Mouse (Mus musculus): Measurements from ENCODE around the gene Mertk. TPM values are rescaled to one million over a fixed set of nuclear protein-coding genes. Genes with fewer than 3 reads are reported as not detected.

Gene Mertk
- 0.79 to 1.2 TPM (median 0.94 TPM) in 4 replicates for total RNA-seq (2023)

DNA sequence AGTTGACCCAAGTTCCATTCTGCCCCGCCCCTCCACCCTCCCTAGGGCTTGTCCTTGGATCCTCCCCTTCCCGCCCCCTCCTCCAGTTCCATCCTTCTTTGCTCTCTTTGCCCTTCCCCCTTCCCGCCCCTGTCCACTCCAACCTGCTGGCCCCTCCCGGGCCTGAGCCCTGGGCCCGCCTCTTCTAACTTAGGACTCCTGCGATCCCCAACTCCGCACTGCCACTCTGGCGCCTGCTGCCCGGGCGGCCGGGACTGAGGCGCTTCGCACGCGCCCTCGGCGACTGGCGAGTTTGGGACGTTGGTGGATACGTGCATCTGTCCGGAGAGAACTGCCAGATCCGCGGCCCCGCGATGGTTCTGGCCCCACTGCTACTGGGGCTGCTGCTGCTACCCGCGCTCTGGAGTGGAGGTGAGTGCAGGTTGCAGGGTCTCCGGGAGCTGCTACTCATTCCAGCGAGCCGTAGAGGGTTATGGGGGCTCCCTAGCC, at the start of gene Mertk:
Mertk (plus strand) TSS at position 264 of the 489 bp plus-strand sequence.

DNA sequence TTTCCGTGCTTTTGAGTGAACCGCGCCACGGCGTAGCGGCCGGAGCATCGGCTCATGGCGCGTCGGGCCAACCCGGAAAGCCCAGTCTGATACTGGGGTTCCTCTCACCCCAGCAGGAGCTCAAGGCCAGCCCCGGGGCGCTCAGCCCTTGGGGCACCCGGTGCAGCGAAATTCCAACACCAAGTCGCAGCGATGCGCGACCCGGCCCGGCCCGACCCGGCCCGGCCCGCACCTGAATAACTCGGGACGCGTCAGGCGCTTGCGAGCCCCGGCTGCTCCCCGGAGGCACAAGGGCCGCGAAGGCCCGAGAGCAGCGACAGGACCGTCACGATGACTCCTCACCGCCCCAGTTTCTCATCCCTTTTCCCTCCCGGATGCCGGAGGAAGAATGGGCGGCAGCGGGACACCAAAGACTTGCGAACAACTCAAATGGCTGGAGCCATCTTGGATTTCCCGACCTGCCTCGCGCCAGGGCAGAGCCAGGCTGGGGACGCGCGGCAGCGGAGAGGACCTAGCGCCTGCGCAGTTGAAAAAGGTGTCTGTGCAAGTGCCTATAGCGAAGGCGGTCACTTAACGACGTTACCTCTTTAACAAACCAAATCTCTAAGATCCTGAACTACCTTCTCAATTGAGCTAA, 11.7 kb upstream of the Mertk start, which contains the start of gene Anapc1:
Anapc1 (minus strand) TSS at position 471 of the 637 bp plus-strand sequence.

DNA sequence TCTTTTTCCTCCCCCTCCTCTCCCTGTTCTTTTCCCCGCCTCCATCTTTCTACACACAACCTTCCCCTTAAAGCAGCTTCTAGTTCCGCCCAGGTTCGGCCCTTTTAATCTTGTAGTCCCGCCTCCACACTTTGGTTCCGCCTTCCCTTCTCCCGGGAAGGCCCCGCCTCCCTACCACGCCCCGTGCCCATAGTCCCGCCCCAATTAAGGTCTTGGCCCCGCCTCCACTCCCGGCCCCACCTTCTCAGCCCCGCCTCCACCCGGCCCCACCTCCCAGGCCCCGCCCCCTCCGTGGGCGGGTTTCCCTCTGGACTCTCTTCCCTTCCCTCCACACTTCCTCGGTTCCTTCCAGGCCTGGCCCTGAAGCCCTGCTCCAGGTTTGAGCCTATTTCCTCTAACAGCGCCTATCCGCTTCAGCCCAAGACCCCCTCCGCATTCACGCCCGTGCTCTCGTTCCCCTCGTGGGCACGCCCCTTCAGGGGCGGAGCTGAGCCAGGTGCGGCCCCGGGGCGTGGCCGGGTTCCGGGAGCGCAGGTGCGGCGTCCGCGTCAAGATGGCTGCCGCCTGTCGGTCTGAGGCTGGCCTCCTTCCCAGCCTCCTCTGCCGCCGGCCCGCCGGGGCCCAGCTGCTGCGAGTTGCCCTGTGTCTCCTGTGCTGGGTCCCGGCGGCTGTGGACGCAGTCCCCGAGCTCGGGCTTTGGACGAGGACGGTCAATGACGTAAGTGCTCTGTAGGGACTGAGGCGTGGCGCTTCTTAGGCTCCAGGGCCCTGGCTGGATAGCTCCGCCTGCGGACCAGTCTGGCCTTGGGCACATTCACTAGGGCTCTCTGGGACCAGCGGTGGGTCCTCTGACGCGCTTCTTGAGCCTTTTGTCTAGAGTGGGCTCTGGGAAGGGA, 119.3 kb downstream of the Mertk start, which contains the start of gene Tmem87b:
Tmem87b (plus strand) TSS at position 333 of the 896 bp plus-strand sequence.

Other genes starting within 250 kb of the Mertk start
- not detected in 4 replicates for gene Spdye4c, start 107.7 kb upstream of the Mertk start, total RNA-seq (2023)
- gene Anapc1, start 11.6 kb upstream of the Mertk start, total RNA-seq (2023), result 118 to 130 TPM (median 127 TPM) in 4 replicates
- gene Tmem87b, start 119.2 kb downstream of the Mertk start, total RNA-seq (2023), result 38.0 to 46.5 TPM (median 45.1 TPM) in 4 replicates
- gene Fbln7, start 164.0 kb downstream of the Mertk start, total RNA-seq (2023), result not detected in 4 replicates
- gene Zc3h8, start 245.1 kb downstream of the Mertk start, total RNA-seq (2023), result 3.7 to 5.1 TPM (median 4.6 TPM) in 4 replicates